Mouse (Mus musculus): Measurements from ENCODE around the gene Slc24a3.
A peak's percentile ranks its signal among the peaks of the same experiment; 100 is the strongest.

The Slc24a3 gene

GRCm38 (mm10) chr2:145434068-145434467, 266.5 kb downstream of the Slc24a3 start:
- DNase-seq (ENCODE audit: low read depth, low spot score): no peak

GRCm38 (mm10) chr2:145438336-145438735, 270.8 kb downstream of the Slc24a3 start:
- DNase-seq (ENCODE audit: low read depth, low spot score): no peak

GRCm38 (mm10) chr2:145439755-145440154, 272.2 kb downstream of the Slc24a3 start:
- no peak for DNase-seq (ENCODE audit: low read depth, low spot score)

- DNase-seq (ENCODE audit: low read depth, low spot score): no peak
Measured at GRCm38 (mm10) chr2:145457106-145457747, 289.7 kb downstream of the Slc24a3 start.

GRCm38 (mm10) chr2:145460854-145461423, 293.4 kb downstream of the Slc24a3 start:
- no peak for DNase-seq (ENCODE audit: low read depth, low spot score)

GRCm38 (mm10) chr2:145462253-145462652, 294.7 kb downstream of the Slc24a3 start:
- DNase-seq (ENCODE audit: low read depth, low spot score): no peak

GRCm38 (mm10) chr2:145468701-145469325, 301.3 kb downstream of the Slc24a3 start:
- no peak for DNase-seq (ENCODE audit: low read depth, low spot score)

GRCm38 (mm10) chr2:145477484-145477883, 309.9 kb downstream of the Slc24a3 start:
- no peak for DNase-seq (ENCODE audit: low read depth, low spot score)

GRCm38 (mm10) chr2:145479676-145480075, 312.1 kb downstream of the Slc24a3 start:
- no peak for DNase-seq (ENCODE audit: low read depth, low spot score)

- no peak for DNase-seq (ENCODE audit: low read depth, low spot score)
Measured at GRCm38 (mm10) chr2:145500231-145500630, 332.7 kb downstream of the Slc24a3 start.

GRCm38 (mm10) chr2:145501472-145501871, 333.9 kb downstream of the Slc24a3 start:
- no peak for DNase-seq (ENCODE audit: low read depth, low spot score)

GRCm38 (mm10) chr2:145507702-145508101, 340.1 kb downstream of the Slc24a3 start:
- no peak for DNase-seq (ENCODE audit: low read depth, low spot score)

- DNase-seq (ENCODE audit: low read depth, low spot score): no peak
Measured at GRCm38 (mm10) chr2:145510650-145511225, 343.2 kb downstream of the Slc24a3 start.

- no peak for DNase-seq (ENCODE audit: low read depth, low spot score)
Measured at GRCm38 (mm10) chr2:145515956-145516355, 348.4 kb downstream of the Slc24a3 start.

- DNase-seq (ENCODE audit: low read depth, low spot score): peak; percentile 41
Measured at GRCm38 (mm10) chr2:145517346-145517745, 349.8 kb downstream of the Slc24a3 start.

- DNase-seq (ENCODE audit: low read depth, low spot score): no peak
Measured at GRCm38 (mm10) chr2:145522017-145522416, 354.5 kb downstream of the Slc24a3 start.

GRCm38 (mm10) chr2:145523381-145523780, 355.8 kb downstream of the Slc24a3 start:
- DNase-seq (ENCODE audit: low read depth, low spot score): no peak

GRCm38 (mm10) chr2:145527151-145527550, 359.6 kb downstream of the Slc24a3 start:
- no peak for DNase-seq (ENCODE audit: low read depth, low spot score)

GRCm38 (mm10) chr2:145530941-145531353, 363.4 kb downstream of the Slc24a3 start:
- peak; percentile 43 for DNase-seq (ENCODE audit: low read depth, low spot score)

GRCm38 (mm10) chr2:145533086-145533485, 365.5 kb downstream of the Slc24a3 start:
- no peak for DNase-seq (ENCODE audit: low read depth, low spot score)

- no peak for DNase-seq (ENCODE audit: low read depth, low spot score)
Measured at GRCm38 (mm10) chr2:145535307-145535706, 367.8 kb downstream of the Slc24a3 start.

GRCm38 (mm10) chr2:145535774-145536173, 368.2 kb downstream of the Slc24a3 start:
- DNase-seq (ENCODE audit: low read depth, low spot score): no peak

- no peak for DNase-seq (ENCODE audit: low read depth, low spot score)
Measured at GRCm38 (mm10) chr2:145536986-145537385, 369.4 kb downstream of the Slc24a3 start.
